Mouse (Mus musculus) stomach, embryonic 16.5 days (tissue): ENCODE results near the gene Adcy7. TPM values are rescaled to one million over a fixed set of nuclear protein-coding genes. Genes with fewer than 3 reads are reported as not detected.

Source experiments
- ATAC-seq: fragments of 200-750 bp; cut with Nextera tagmentation; 2 replicates; pipeline ENCODE4 v1.8.0; 2017; ENCODE audit warnings: moderate number of reproducible peaks, moderate TSS enrichment; ENCODE audit not compliant: insufficient read depth, low FRiP score
- H3K27ac ChIP-seq: fragments of 300-500 bp; sonication (generic); 2 replicates; pipeline ENCODE4 v1.5.1; 2014; ENCODE audit warnings: low read length
- H3K27me3 ChIP-seq: fragments of 300-500 bp; sonication (generic); 2 replicates; pipeline ENCODE4 v1.6.1; 2014; ENCODE audit warnings: low read length, control low read depth, mixed read lengths; ENCODE audit not compliant: control insufficient read depth, insufficient read depth
- H3K36me3 ChIP-seq: fragments of 300-500 bp; sonication (generic); 2 replicates; pipeline ENCODE4 v1.6.1; 2014; ENCODE audit warnings: low read length; ENCODE audit not compliant: control insufficient read depth, insufficient read depth
- H3K4me1 ChIP-seq: fragments of 300-500 bp; sonication (generic); 2 replicates; pipeline ENCODE4 v1.6.1; 2014; ENCODE audit warnings: low read length, control low read depth, mixed read lengths; ENCODE audit not compliant: control insufficient read depth, insufficient read depth
- H3K4me2 ChIP-seq: fragments of 300-500 bp; sonication (generic); 2 replicates; pipeline ENCODE4 v1.6.1; 2014; ENCODE audit warnings: low read depth, low read length, mixed read lengths
- H3K4me3 ChIP-seq: fragments of 300-500 bp; sonication (generic); replicated peaks from 2 replicates; pipeline ENCODE4 v1.5.1; 2014; ENCODE audit warnings: mild to moderate bottlenecking, low read length
- H3K9ac ChIP-seq: fragments of 300-500 bp; sonication (generic); 2 replicates; pipeline ENCODE4 v1.6.1; 2014; ENCODE audit warnings: low read length
- H3K9me3 ChIP-seq: fragments of 300-500 bp; sonication (generic); replicated peaks from 2 replicates; pipeline ENCODE4 v1.6.1; 2016; ENCODE audit warnings: low read length, control low read depth; ENCODE audit not compliant: control insufficient read depth
- WGBS: fragments of 180-500 bp; shearing (Covaris S2); extraction: QIAGEN DNeasy Blood & Tissue Kit; methylation state at CpG from one replicate; pipeline ENCODE4 v1.1.7; 2014; 5-methylcytosine and 5-hydroxymethylcytosine counted together
- polyA plus RNA-seq: library from polyadenylated mRNA; unstranded; fragments of >200 nt; fragmentation: Nextera tagmentation; extraction: Ambion mirVana; gene quantifications from 2 replicates; pipeline ENCODE4 v1.2.1, GENCODE M21; 2015

Adcy7 gene
- polyA plus RNA-seq, 1 experiment from 2014 or later, result 8.7 TPM

- Histone ChIP-seq H3K4me2 (no peak overlapping the region), H3K4me3 (no peak overlapping the region), H3K36me3 (no peaks in the 10 kb centered on the region), H3K9ac (no peak overlapping the region), H3K9me3 (no peaks in the 10 kb centered on the region), H3K4me1 (peaks cover 5% of the 10 kb centered on the region; the same call in 1 of the 2 replicates), H3K27me3 (no peaks in the 10 kb centered on the region), H3K27ac (no peak overlapping the region)
- 81% methylated on average over 3 of the region's 3 CpGs for WGBS
- ATAC-seq, result no peak
Observed at GRCm38 (mm10) chr8:88292926-88293325, 20.7 kb downstream of the Adcy7 start.

DNA sequence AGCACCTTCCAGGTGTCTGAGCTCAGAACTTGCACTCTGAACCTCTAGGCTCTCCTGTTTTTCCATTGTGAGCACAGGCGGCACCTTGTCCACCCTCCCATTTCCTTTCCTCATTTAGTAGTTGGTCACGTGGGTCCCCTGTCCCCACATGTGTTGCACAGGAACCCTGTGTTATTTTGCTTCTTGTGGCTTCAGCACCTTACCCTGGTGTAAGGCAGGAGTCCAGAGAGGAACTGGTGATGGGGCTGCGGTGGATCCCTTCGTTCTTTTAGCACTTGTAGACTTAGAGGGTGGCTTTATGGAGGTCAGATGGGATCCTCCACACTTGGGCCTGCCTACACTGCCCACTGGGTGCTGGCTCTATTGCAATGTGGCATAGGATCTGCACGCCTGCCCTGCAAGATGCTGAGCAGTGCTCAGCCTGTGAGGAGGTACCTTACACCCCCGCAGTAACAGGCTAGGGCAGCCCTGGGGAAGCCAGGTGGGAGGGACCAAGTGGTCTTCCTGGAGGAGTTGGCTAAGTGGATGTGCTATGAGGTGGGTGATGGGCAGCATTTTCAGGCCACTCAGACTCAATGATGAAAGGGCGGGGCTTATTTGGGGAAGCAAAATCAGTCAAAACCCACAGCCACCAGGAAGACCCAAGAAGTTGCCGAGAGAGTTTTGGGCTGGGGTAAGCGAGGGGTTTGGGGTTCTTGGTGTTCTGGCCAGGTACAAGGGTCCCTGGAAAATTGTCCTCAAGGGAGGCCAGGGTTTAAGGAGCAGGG, 21.6 kb downstream of the Adcy7 start:
- no peak overlapping the region for H3K4me2 ChIP-seq
- no peaks in the 10 kb centered on the region for H3K36me3 ChIP-seq
- H3K9me3 ChIP-seq, result no peaks in the 10 kb centered on the region
- ATAC-seq, result no peak
- no peaks in the 10 kb centered on the region for H3K27me3 ChIP-seq
- H3K4me1 ChIP-seq, result no peaks in the 10 kb centered on the region
- 0 out of 2 replicates have a peak overlapping the region, but pooled peaks have one; percentile 0 for H3K4me3 ChIP-seq
- WGBS, result 82% methylated on average over 9 of the region's 9 CpGs
- no peak overlapping the region for H3K9ac ChIP-seq
- no peak overlapping the region for H3K27ac ChIP-seq

DNA sequence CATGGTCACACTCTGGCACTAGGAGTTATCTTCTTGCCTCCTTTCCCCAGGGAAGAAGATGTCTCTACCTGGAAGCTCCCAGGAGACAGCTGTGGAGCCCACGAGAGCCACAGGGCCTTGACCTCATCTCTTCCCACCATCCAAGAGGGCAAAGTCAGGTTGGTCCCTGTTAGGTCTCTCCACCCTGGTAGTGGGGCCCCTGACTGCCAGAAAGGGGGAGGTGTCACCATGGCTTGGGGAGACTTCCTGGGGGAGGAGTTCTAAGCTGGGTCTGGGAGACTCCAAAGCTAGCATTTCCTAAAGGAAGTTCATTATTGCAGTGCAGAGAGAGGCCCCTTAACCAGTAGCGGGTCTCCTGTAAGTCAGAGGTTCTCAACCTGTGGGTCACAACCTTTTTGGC, 22.8 kb downstream of the Adcy7 start:
- H3K4me3 ChIP-seq, result no peak overlapping the region
- no peak overlapping the region for H3K27ac ChIP-seq
- 0 out of 2 replicates have a peak overlapping the region, but pooled peaks have one; percentile 0 for H3K4me2 ChIP-seq
- WGBS, result 82% methylated on average over 2 of the region's 2 CpGs
- no peaks in the 10 kb centered on the region for H3K36me3 ChIP-seq
- 0 out of 2 replicates have a peak, but pooled peaks cover 4% of the 10 kb centered on the region for H3K4me1 ChIP-seq
- H3K9ac ChIP-seq, result no peak overlapping the region
- no peaks in the 10 kb centered on the region for H3K27me3 ChIP-seq
- H3K9me3 ChIP-seq, result no peaks in the 10 kb centered on the region
- no peak for ATAC-seq

DNA sequence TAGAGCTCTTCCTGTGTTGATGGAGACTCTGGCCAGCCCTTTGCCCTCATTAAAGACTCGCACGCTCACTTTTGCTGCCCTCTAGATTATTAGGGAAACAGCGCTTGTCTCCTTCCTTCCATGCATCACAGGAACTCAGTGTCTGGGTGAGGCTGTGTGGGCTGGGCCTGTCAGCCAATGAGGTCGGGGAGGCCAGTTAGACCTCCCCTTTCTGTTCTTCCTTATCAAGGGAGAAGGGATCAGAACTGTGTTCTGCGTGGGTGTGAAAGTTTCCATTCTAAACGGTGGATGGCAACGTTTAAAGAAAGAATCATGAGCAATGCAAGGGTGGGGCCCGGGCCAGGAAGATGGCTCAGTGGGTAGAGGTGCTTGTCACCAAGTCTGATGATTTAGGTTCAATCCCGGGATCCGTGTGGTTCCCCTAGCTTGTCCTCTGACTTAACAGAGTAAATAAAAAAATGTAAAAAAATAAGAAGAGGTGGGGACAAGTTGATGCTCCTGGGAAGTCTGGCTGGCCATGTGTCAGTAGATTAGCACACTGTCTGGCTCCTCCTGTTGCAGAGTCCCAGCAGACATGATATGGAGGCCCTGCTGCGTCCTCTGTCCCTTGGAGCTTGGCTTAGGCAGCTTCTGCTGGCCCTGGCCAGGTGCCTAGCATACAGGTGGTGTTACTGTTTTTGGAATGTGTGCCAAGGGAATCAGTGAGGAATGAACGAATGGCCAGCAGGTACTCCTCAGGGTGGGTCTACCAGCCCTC, 26.0 kb downstream of the Adcy7 start:
- Histone ChIP-seq H3K4me1 (peaks cover 14% of the 10 kb centered on the region; the same call in 1 of the 2 replicates), H3K27ac (no peak overlapping the region), H3K36me3 (no peaks in the 10 kb centered on the region), H3K9me3 (no peaks in the 10 kb centered on the region), H3K4me3 (no peak overlapping the region), H3K9ac (no peak overlapping the region), H3K4me2 (no peak overlapping the region), H3K27me3 (no peaks in the 10 kb centered on the region)
- 45% methylated on average over 12 of the region's 12 CpGs for WGBS
- ATAC-seq, result no peak

DNA sequence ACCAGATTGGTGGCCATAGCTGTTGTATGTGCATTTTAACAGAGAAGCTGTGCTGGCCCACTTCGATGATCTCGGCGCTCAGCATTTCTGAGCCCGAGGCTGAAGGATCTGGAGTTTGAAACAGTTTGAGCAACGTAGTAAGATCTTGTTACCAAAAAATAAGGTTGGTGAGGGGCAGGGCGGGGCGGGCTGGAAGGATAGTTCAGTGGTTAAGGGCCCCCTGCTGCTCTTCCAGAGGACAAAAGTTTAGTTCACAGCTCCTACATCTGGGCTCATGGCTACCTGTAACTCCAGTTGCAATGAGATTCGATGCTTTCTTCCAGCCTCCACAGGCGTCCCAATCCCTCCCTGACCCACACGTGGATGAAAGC, 26.5 kb downstream of the Adcy7 start:
- Histone ChIP-seq H3K4me2 (no peak overlapping the region), H3K4me1 (peaks cover 14% of the 10 kb centered on the region; the same call in 1 of the 2 replicates), H3K4me3 (no peak overlapping the region), H3K36me3 (no peaks in the 10 kb centered on the region), H3K9ac (no peak overlapping the region), H3K27ac (no peak overlapping the region), H3K9me3 (no peaks in the 10 kb centered on the region), H3K27me3 (no peaks in the 10 kb centered on the region)
- 83% methylated on average over 10 of the region's 10 CpGs for WGBS
- ATAC-seq, result no peak

DNA sequence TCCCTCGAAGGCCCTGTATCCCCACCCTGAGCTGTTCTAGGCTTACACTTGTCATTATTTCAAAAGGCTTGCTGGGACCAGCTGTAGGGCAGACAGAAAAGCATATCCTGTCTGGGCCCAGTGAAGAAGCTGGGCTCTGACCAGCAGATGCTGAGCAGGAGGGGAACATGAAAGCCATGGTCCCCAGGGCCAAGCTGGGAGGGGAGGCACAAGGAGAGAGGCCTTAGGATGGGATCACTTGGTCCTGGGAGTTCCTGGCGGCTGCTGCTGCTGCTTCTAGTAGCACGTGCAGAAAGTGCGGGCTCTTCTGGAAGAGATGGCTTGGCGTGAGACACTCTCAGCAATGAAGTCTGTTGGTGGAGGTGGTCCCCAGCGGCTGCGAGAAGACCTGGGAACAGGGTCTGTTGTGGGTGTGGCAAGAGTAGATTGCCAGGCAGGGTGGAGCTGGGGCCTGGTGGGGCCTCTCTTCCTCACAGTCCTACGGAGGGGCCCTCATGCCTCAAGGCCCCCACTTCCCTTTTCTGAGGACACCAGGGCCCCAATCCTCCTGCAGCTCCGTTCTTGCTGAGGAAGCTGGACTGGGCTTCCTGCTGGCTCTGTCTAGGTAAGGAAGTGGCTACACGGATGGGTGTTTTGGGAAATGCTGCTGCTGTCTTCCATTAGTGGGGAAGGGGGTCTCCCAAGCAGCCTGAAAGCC, 27.9 kb downstream of the Adcy7 start:
- peak overlapping the region; percentile 29 for H3K27ac ChIP-seq
- 50% methylated on average over 10 of the region's 10 CpGs for WGBS
- H3K4me1 ChIP-seq, result peaks cover 14% of the 10 kb centered on the region; the same call in 1 of the 2 replicates
- no peak overlapping the region for H3K4me2 ChIP-seq
- peak overlapping the region; percentile 31 for H3K9ac ChIP-seq
- H3K36me3 ChIP-seq, result no peaks in the 10 kb centered on the region
- no peaks in the 10 kb centered on the region for H3K9me3 ChIP-seq
- H3K27me3 ChIP-seq, result no peaks in the 10 kb centered on the region
- H3K4me3 ChIP-seq, result no peak overlapping the region
- ATAC-seq, result peak; percentile 52; the same call in 1 of the 2 replicates

- H3K36me3 ChIP-seq, result no peaks in the 10 kb centered on the region
- no peaks in the 10 kb centered on the region for H3K9me3 ChIP-seq
- H3K27me3 ChIP-seq, result no peaks in the 10 kb centered on the region
- no peak overlapping the region for H3K4me2 ChIP-seq
- no peak overlapping the region for H3K4me3 ChIP-seq
- no peak overlapping the region for H3K9ac ChIP-seq
- ATAC-seq, result no peak
- H3K27ac ChIP-seq, result no peak overlapping the region
- peaks cover 14% of the 10 kb centered on the region; the same call in 1 of the 2 replicates for H3K4me1 ChIP-seq
- WGBS, result 68% methylated on average over 15 of the region's 15 CpGs
Observed at GRCm38 (mm10) chr8:88301589-88302437, 29.6 kb downstream of the Adcy7 start.

DNA sequence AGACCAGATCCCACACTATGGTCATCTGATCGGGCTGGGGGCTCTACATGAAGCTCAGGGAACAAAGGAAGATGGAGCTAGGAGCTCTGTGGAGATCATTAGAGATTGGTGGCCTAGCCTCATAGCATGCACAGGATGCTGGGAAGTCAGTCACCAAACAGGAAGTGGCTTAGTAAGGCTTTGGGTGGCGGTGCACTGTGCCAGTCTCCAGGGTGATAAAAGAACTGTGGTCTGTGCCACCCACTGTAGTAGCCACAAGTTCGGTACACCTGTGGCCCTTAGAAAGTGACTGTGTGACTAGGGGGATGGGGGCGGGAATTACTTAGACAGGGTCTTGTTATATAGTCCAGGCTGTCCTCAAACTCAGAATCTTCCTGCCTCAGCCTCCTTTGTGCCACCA, 33.6 kb downstream of the Adcy7 start:
- Histone ChIP-seq H3K4me2 (no peak overlapping the region), H3K36me3 (no peaks in the 10 kb centered on the region), H3K27ac (no peak overlapping the region), H3K4me1 (peaks cover 3% of the 10 kb centered on the region; the same call in 1 of the 2 replicates), H3K27me3 (no peaks in the 10 kb centered on the region), H3K9me3 (no peaks in the 10 kb centered on the region), H3K4me3 (no peak overlapping the region), H3K9ac (no peak overlapping the region)
- no peak for ATAC-seq
- 87% methylated on average over 4 of the region's 4 CpGs for WGBS
